Mouse (Mus musculus) stomach, embryonic 16.5 days (tissue): ENCODE results near the gene Exoc3l4. TPM values are rescaled to one million over a fixed set of nuclear protein-coding genes. Genes with fewer than 3 reads are reported as not detected.

Experiments
- ATAC-seq: fragments of 200-750 bp; cut with Nextera tagmentation; 2 replicates; pipeline ENCODE4 v1.8.0; 2017; ENCODE audit warnings: moderate number of reproducible peaks, moderate TSS enrichment; ENCODE audit not compliant: insufficient read depth, low FRiP score
- H3K27ac ChIP-seq: fragments of 300-500 bp; sonication (generic); 2 replicates; pipeline ENCODE4 v1.5.1; 2014; ENCODE audit warnings: low read length
- H3K27me3 ChIP-seq: fragments of 300-500 bp; sonication (generic); 2 replicates; pipeline ENCODE4 v1.6.1; 2014; ENCODE audit warnings: low read length, control low read depth, mixed read lengths; ENCODE audit not compliant: control insufficient read depth, insufficient read depth
- H3K36me3 ChIP-seq: fragments of 300-500 bp; sonication (generic); 2 replicates; pipeline ENCODE4 v1.6.1; 2014; ENCODE audit warnings: low read length; ENCODE audit not compliant: control insufficient read depth, insufficient read depth
- H3K4me1 ChIP-seq: fragments of 300-500 bp; sonication (generic); 2 replicates; pipeline ENCODE4 v1.6.1; 2014; ENCODE audit warnings: low read length, control low read depth, mixed read lengths; ENCODE audit not compliant: control insufficient read depth, insufficient read depth
- H3K4me2 ChIP-seq: fragments of 300-500 bp; sonication (generic); 2 replicates; pipeline ENCODE4 v1.6.1; 2014; ENCODE audit warnings: low read depth, low read length, mixed read lengths
- H3K4me3 ChIP-seq: fragments of 300-500 bp; sonication (generic); replicated peaks from 2 replicates; pipeline ENCODE4 v1.5.1; 2014; ENCODE audit warnings: mild to moderate bottlenecking, low read length
- H3K9ac ChIP-seq: fragments of 300-500 bp; sonication (generic); 2 replicates; pipeline ENCODE4 v1.6.1; 2014; ENCODE audit warnings: low read length
- H3K9me3 ChIP-seq: fragments of 300-500 bp; sonication (generic); replicated peaks from 2 replicates; pipeline ENCODE4 v1.6.1; 2016; ENCODE audit warnings: low read length, control low read depth; ENCODE audit not compliant: control insufficient read depth
- WGBS: fragments of 180-500 bp; shearing (Covaris S2); extraction: QIAGEN DNeasy Blood & Tissue Kit; methylation state at CpG from one replicate; pipeline ENCODE4 v1.1.7; 2014; 5-methylcytosine and 5-hydroxymethylcytosine counted together
- polyA plus RNA-seq: library from polyadenylated mRNA; unstranded; fragments of >200 nt; fragmentation: Nextera tagmentation; extraction: Ambion mirVana; gene quantifications from 2 replicates; pipeline ENCODE4 v1.2.1, GENCODE M21; 2015

Exoc3l4 gene
- polyA plus RNA-seq, 1 experiment from 2014 or later = 9.6 TPM

DNA sequence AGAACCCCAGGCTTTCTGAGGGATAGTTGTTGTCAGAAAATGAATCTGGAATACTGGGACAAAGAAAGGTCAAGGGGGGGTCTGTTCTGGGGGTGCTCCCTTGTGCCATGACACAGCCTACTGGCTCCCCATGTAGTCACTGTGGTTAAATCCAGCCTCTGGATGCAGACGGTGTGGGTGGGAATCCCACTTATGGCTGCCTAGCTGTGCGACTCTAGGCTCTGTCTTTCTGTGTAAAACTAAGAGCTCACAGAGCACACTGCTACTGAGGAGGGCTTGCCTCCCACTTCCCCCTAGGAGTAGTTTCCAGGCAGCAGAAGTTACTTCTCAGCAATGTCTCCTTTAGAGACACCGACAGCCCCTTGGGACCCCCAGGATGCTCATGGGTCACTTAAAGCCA is 19.4 kb downstream of the Exoc3l4 start:
- 85% methylated on average over 3 of the region's 3 CpGs for WGBS
- Histone ChIP-seq H3K36me3 (no peaks in the 10 kb centered on the region), H3K27me3 (peaks cover 3% of the 10 kb centered on the region; the same call in 1 of the 2 replicates), H3K9me3 (0 out of 2 replicates have a peak, but pooled peaks cover 3% of the 10 kb centered on the region), H3K4me1 (peaks cover 13% of the 10 kb centered on the region), H3K4me3 (no peak overlapping the region), H3K27ac (0 out of 2 replicates have a peak overlapping the region, but pooled peaks have one; percentile 38), H3K4me2 (no peak overlapping the region), H3K9ac (no peak overlapping the region)
- no peak for ATAC-seq

GRCm38 (mm10) chr12:111436640-111437039 is 19.8 kb downstream of the Exoc3l4 start:
- ATAC-seq = no peak
- peaks cover 7% of the 10 kb centered on the region for H3K27me3 ChIP-seq
- WGBS = 60% methylated on average over 8 of the region's 8 CpGs
- 0 out of 2 replicates have a peak, but pooled peaks cover 3% of the 10 kb centered on the region for H3K9me3 ChIP-seq
- no peak overlapping the region for H3K4me2 ChIP-seq
- H3K4me1 ChIP-seq = peaks cover 13% of the 10 kb centered on the region
- no peak overlapping the region for H3K4me3 ChIP-seq
- no peaks in the 10 kb centered on the region for H3K36me3 ChIP-seq
- H3K9ac ChIP-seq = no peak overlapping the region
- H3K27ac ChIP-seq = peak overlapping the region; percentile 38; the same call in 1 of the 2 replicates

- WGBS = 61% methylated on average over 5 of the region's 5 CpGs
- peaks cover 17% of the 10 kb centered on the region for H3K4me1 ChIP-seq
- no peak overlapping the region for H3K9ac ChIP-seq
- no peak overlapping the region; the same call in 1 of the 2 replicates for H3K27ac ChIP-seq
- H3K4me3 ChIP-seq = no peak overlapping the region
- no peak for ATAC-seq
- peaks cover 13% of the 10 kb centered on the region for H3K27me3 ChIP-seq
- no peak overlapping the region for H3K4me2 ChIP-seq
- H3K9me3 ChIP-seq = 0 out of 2 replicates have a peak, but pooled peaks cover 3% of the 10 kb centered on the region
- no peaks in the 10 kb centered on the region for H3K36me3 ChIP-seq
Measured at GRCm38 (mm10) chr12:111437222-111437900, 20.5 kb downstream of the Exoc3l4 start.

GRCm38 (mm10) chr12:111438850-111439249 is 22.0 kb downstream of the Exoc3l4 start:
- Histone ChIP-seq H3K27ac (no peak overlapping the region), H3K27me3 (peaks cover 26% of the 10 kb centered on the region), H3K4me1 (peaks cover 25% of the 10 kb centered on the region), H3K36me3 (no peaks in the 10 kb centered on the region), H3K9me3 (0 out of 2 replicates have a peak, but pooled peaks cover 3% of the 10 kb centered on the region), H3K4me2 (no peak overlapping the region), H3K9ac (no peak overlapping the region), H3K4me3 (no peak overlapping the region)
- ATAC-seq = no peak
- 74% methylated on average over 6 of the region's 6 CpGs for WGBS

GRCm38 (mm10) chr12:111440701-111441373 is 24.0 kb downstream of the Exoc3l4 start:
- H3K4me1 ChIP-seq = peaks cover 26% of the 10 kb centered on the region
- 0 out of 2 replicates have a peak, but pooled peaks cover 3% of the 10 kb centered on the region for H3K9me3 ChIP-seq
- H3K27me3 ChIP-seq = peaks cover 46% of the 10 kb centered on the region
- ATAC-seq = no peak
- no peak overlapping the region for H3K27ac ChIP-seq
- H3K4me2 ChIP-seq = no peak overlapping the region
- no peak overlapping the region for H3K4me3 ChIP-seq
- WGBS = 79% methylated on average over 9 of the region's 9 CpGs
- H3K9ac ChIP-seq = no peak overlapping the region
- H3K36me3 ChIP-seq = no peaks in the 10 kb centered on the region

GRCm38 (mm10) chr12:111441523-111441922 is 24.7 kb downstream of the Exoc3l4 start:
- H3K9ac ChIP-seq = no peak overlapping the region
- H3K27ac ChIP-seq = no peak overlapping the region; the same call in 1 of the 2 replicates
- H3K36me3 ChIP-seq = no peaks in the 10 kb centered on the region
- no peak overlapping the region for H3K4me3 ChIP-seq
- no peak for ATAC-seq
- WGBS = 57% methylated on average over 3 of the region's 3 CpGs
- 0 out of 2 replicates have a peak, but pooled peaks cover 3% of the 10 kb centered on the region for H3K9me3 ChIP-seq
- H3K27me3 ChIP-seq = peaks cover 53% of the 10 kb centered on the region
- H3K4me1 ChIP-seq = peaks cover 25% of the 10 kb centered on the region
- H3K4me2 ChIP-seq = no peak overlapping the region

GRCm38 (mm10) chr12:111442309-111443010 is 25.6 kb downstream of the Exoc3l4 start, which contains the start of gene Tnfaip2:
Tnfaip2 (plus strand) TSS chr12:111442469.
- WGBS = 2% methylated on average over 46 of the region's 48 CpGs
- ATAC-seq = peak; percentile 78
- Histone ChIP-seq H3K9ac (peak within 1 kb of the TSS; percentile 64), H3K27ac (peak within 1 kb of the TSS; percentile 27; the same call in 1 of the 2 replicates), H3K4me3 (peak within 1 kb of the TSS; percentile 46), H3K4me1 (peaks cover 21% of the 10 kb centered on the region), H3K27me3 (peaks cover 62% of the 10 kb centered on the region), H3K4me2 (peak within 1 kb of the TSS; percentile 58), H3K36me3 (no peaks in the 10 kb centered on the region), H3K9me3 (0 out of 2 replicates have a peak, but pooled peaks cover 3% of the 10 kb centered on the region)

DNA sequence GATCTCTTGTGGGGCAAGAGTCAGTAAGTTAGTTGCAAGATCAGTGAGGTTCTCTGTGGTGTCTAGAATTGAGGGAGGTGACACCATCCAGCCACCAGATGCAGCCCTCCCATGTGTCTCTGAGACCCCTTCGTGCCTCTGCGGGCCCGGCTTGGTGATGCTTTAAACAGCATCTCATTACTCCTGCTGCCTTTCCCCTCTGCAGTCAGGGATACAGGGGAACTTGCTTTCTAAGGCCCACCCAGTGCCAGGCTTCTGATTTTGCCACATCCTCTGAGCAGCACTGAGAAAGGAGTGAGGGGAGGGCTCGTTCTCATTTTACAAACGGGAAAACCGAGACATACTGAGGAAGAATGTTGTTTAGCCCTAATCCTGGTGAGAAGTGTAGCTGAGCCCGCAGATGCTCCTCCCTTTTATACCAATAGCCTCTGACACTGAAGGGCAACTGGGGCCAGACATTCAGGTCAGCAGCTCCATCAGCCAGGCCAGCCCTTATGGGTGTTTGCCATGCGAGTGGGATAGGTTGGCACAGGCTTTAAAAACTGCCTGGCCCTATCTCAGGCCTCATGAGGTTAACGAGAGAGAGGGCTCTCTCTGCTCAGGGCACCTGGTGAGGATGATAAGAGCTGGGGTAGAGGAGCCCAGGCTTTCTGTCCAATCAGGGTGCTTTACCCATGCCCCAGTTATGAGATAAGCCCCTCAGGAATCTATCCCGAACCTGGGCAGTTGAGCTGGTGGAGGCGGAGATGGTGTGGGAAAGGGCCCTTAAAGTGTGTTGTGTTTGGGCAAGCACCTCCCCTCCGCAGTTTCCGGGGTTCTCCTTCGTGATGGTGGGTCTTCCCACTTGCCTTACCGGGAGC is 26.4 kb downstream of the Exoc3l4 start:
- H3K4me2 ChIP-seq = peak overlapping the region; percentile 58
- peaks cover 21% of the 10 kb centered on the region for H3K4me1 ChIP-seq
- WGBS = 37% methylated on average over 15 of the region's 15 CpGs
- peaks cover 70% of the 10 kb centered on the region for H3K27me3 ChIP-seq
- H3K27ac ChIP-seq = peak overlapping the region; percentile 27; the same call in 1 of the 2 replicates
- no peaks in the 10 kb centered on the region for H3K36me3 ChIP-seq
- ATAC-seq = 0 out of 2 replicates have a peak, but pooled peaks have one; percentile 14
- peak overlapping the region; percentile 64 for H3K9ac ChIP-seq
- H3K4me3 ChIP-seq = peak overlapping the region; percentile 46
- H3K9me3 ChIP-seq = 0 out of 2 replicates have a peak, but pooled peaks cover 3% of the 10 kb centered on the region
